Mouse (Mus musculus): ENCODE measurements around the gene Gm10639.
"Not testable (repeated sequence)": the region's sequence is repeated elsewhere in the genome, so short reads cannot be mapped to it uniquely, and the experiment has no call there.

The Gm10639 gene

GRCm38 (mm10) chr9:78348206-78349004 is 58.7 kb downstream of the Gm10639 start:
- DNase-seq, result not testable (repeated sequence)

DNA sequence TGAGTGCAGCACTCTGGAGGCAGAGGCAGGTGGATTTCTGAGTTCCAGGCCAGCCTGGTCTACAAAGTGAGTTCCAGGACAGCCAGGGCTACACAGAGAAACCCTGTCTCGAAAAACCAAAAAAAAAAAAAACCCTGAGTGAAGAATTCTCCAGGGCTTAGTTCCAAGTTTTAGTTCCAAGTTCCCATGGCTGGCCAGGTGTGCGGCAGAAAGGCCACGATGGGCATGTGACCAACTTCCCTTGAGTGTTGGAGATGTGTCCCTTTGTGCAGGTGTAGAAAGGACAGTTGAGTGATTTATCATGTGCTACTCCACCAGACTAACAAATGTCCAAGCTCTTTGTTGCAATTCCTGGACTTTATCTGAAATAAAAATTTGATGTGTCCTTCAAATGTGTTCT is 59.4 kb downstream of the Gm10639 start:
- DNase-seq, result not testable (repeated sequence)

DNA sequence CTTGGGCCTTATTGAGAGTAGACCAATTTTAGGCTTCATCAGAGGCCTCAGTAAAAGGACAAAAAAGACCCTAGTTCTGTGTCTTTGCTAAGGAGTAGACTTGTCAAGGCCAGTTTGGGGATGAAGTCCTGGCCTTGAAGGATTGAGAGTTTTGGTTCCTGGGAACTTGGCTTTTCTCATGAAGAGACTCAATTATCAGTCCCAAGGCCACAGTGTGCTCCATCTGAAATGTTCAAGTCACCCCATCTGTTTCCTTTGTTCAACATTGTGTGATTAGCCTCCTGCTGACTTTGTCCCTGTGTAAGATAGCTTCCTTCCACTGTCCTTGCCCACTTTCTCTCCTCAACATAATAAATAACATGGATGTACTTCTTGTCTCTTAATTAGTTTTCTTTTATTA is 60.3 kb downstream of the Gm10639 start:
- not testable (repeated sequence) for DNase-seq

- no peak for DNase-seq
These were observed 61.9 kb downstream of the Gm10639 start for GRCm38 (mm10) chr9:78351504-78352220.
